Mouse (Mus musculus): ENCODE results near the gene Hsd17b1.

DNA sequence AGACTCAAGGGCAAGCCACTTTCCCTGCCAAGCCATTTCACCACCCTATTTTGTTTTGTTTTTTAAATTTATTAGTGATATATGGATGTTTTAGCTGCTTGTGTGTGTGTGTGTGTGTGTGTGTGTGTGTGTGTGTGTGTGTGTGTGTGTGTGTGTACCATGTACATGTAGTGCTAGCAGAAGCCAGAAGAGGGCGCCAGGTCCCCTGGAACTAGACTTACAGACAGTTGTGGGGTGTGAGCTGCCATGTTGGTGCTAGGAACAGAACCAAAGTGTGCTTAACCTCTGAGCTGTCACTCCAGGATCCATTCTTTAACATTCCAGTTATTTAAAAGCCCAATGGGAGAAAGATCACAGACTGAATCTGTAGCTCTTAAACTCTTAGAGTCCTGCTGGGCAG lies 48.9 kb downstream of the Hsd17b1 start:
- TF ChIP-seq CTCF (IDR thresholded peaks at IDR 0.05; ENCODE audit: control insufficient read depth, insufficient read depth, insufficient read length) (no peak), MYOG (IDR thresholded peaks at IDR 0.05; ENCODE audit: control insufficient read depth, extremely low read depth, insufficient read length) (no peak), MYOD1 (IDR thresholded peaks at IDR 0.05; ENCODE audit: control insufficient read depth, insufficient read length, low read depth) (no peak), MAX (IDR thresholded peaks at IDR 0.05) (no peak), CEBPB (IDR thresholded peaks at IDR 0.05; ENCODE audit: low read depth) (no peak), USF1 (IDR thresholded peaks at IDR 0.05; ENCODE audit: low read depth) (no peak), FOSL1 (IDR thresholded peaks at IDR 0.05; ENCODE audit: insufficient read depth, low read length, poor library complexity, severe bottlenecking) (no peak)
